In genomic region chr6:118197440-118197975, GRCm38 (mm10) we compare ENCODE assay signal across 8 mouse cellular contexts. TPM values are rescaled to one million over a fixed set of nuclear protein-coding genes. Genes with fewer than 3 reads are reported as not detected.
DNase-seq lines count a peak whose midpoint lies in the region; ATAC-seq lines count a peak whose summit lies in the region.

Gene Ret, minus strand, starts transcription at chr6:118197718.

- H3K4me1 ChIP-seq in kidney, embryonic 15.5 days: peaks cover 24% of the 10 kb centered on the region
- H3K4me1 ChIP-seq in hindbrain, embryonic 11.5 days (replicated peaks; ENCODE audit: control insufficient read depth, insufficient read depth, low read length): no peaks in the 10 kb centered on the region; the same call in 1 of the 2 replicates
- H3K4me1 ChIP-seq in midbrain, embryonic 16.5 days (ENCODE audit: control insufficient read depth, insufficient read depth, low read length): peaks cover 8% of the 10 kb centered on the region

- H3K4me3 ChIP-seq in kidney, embryonic 15.5 days (replicated peaks): peak within 1 kb of the TSS; percentile 67
- H3K4me3 ChIP-seq in hindbrain, embryonic 11.5 days (ENCODE audit: low read depth, low read length): peak within 1 kb of the TSS; percentile 65
- H3K4me3 ChIP-seq in midbrain, embryonic 16.5 days (ENCODE audit: low read depth, low read length): peak within 1 kb of the TSS; percentile 76

- H3K9ac ChIP-seq in kidney, embryonic 15.5 days: peak within 1 kb of the TSS; percentile 42
- H3K9ac ChIP-seq in hindbrain, embryonic 11.5 days (ENCODE audit: low read depth, low read length): peak within 1 kb of the TSS; percentile 47; the same call in 1 of the 2 replicates
- H3K9ac ChIP-seq in midbrain, embryonic 16.5 days (ENCODE audit: low read depth, low read length): peak within 1 kb of the TSS; percentile 78

- H3K36me3 ChIP-seq in kidney, embryonic 15.5 days: no peaks in the 10 kb centered on the region
- no peaks in the 10 kb centered on the region for H3K36me3 ChIP-seq in hindbrain, embryonic 11.5 days (ENCODE audit: control insufficient read depth, insufficient read depth, low read length)
- no peaks in the 10 kb centered on the region for H3K36me3 ChIP-seq in midbrain, embryonic 16.5 days (ENCODE audit: control insufficient read depth, insufficient read depth, low read length)

- H3K27me3 ChIP-seq in kidney, embryonic 15.5 days: peaks cover 72% of the 10 kb centered on the region
- peaks cover 37% of the 10 kb centered on the region for H3K27me3 ChIP-seq in hindbrain, embryonic 11.5 days (ENCODE audit: control insufficient read depth, insufficient read depth, low read length)
- H3K27me3 ChIP-seq in midbrain, embryonic 16.5 days (ENCODE audit: control insufficient read depth, insufficient read depth, low read depth, low read length): peaks cover 32% of the 10 kb centered on the region

- H3K27ac ChIP-seq in kidney, embryonic 15.5 days: peak within 1 kb of the TSS; percentile 23; the same call in 1 of the 2 replicates
- H3K27ac ChIP-seq in hindbrain, embryonic 11.5 days (ENCODE audit: low read depth, low read length): 0 out of 2 replicates have a peak within 1 kb of the TSS, but pooled peaks have one; percentile 30
- H3K27ac ChIP-seq in midbrain, embryonic 16.5 days (ENCODE audit: low read length): peak within 1 kb of the TSS; percentile 53

- no peak for DNase-seq in kidney, postnatal 10 days
- peak; percentile 47 for DNase-seq in embryo, embryonic 10 days (ENCODE audit: low spot score)
- peak; percentile 53 for DNase-seq in hindbrain, embryonic 11.5 days (ENCODE audit: low spot score)
- no peak for DNase-seq in frontal cortex, adult 2 months (ENCODE audit: extremely low spot score in 1 of 2, low spot score in 1 of 2)
- no peak for DNase-seq in right cerebral cortex, postnatal 14 days

- peak within 1 kb of the TSS; percentile 100 for H3K4me2 ChIP-seq in kidney, embryonic 15.5 days
- H3K4me2 ChIP-seq in hindbrain, embryonic 11.5 days (replicated peaks; ENCODE audit: low read depth, low read length): peak within 1 kb of the TSS; percentile 100
- peak within 1 kb of the TSS; percentile 99 for H3K4me2 ChIP-seq in midbrain, embryonic 16.5 days (ENCODE audit: low read length)

- peak; percentile 20; the same call in 1 of the 2 replicates for ATAC-seq in kidney, embryonic 15.5 days (replicated peaks; ENCODE audit: low FRiP score)
- no peak for ATAC-seq in hindbrain, embryonic 11.5 days (ENCODE audit: low FRiP score)
- ATAC-seq in midbrain, embryonic 16.5 days: peak; percentile 30
- no peak for ATAC-seq in monocyte, adult 5-6 weeks (replicated peaks; ENCODE audit: insufficient number of reproducible peaks, low FRiP score, low TSS enrichment, poor library complexity, severe bottlenecking)

- WGBS in kidney, embryonic 15.5 days: 0% methylated on average over 26 of the region's 26 CpGs
- WGBS in hindbrain, embryonic 11.5 days: under 1% methylated on average over 26 of the region's 26 CpGs
- 0% methylated on average over 26 of the region's 26 CpGs for WGBS in midbrain, embryonic 16.5 days

- no peaks in the 10 kb centered on the region for H3K9me3 ChIP-seq in kidney, embryonic 15.5 days (replicated peaks)
- no peaks in the 10 kb centered on the region for H3K9me3 ChIP-seq in hindbrain, embryonic 11.5 days (ENCODE audit: control insufficient read depth, low read length)
- H3K9me3 ChIP-seq in midbrain, embryonic 16.5 days (replicated peaks; ENCODE audit: control insufficient read depth, low read length, poor library complexity, severe bottlenecking): no peaks in the 10 kb centered on the region

RNA-seq across cellular contexts. Expression of gene Ret, which starts in this region (rescaled TPM):
- 15.3 and 17.6 TPM in 2 replicates for polyA plus RNA-seq in kidney, embryonic 15.5 days (2015; fragmentation: Nextera tagmentation; extraction: Ambion mirVana)
- polyA plus RNA-seq in hindbrain, embryonic 11.5 days (2014; fragmentation: Nextera tagmentation; extraction: Ambion mirVana): 3.2 and 4.2 TPM in 2 replicates
- polyA plus RNA-seq in midbrain, embryonic 16.5 days (2015; fragmentation: Nextera tagmentation; extraction: Ambion mirVana): 6.1 and 7.8 TPM in 2 replicates
- 0.19 to 0.58 TPM (median 0.21 TPM) in 3 replicates for total RNA-seq in monocyte, adult 5-6 weeks (2017)
- 4.0 and 4.1 TPM in 2 replicates for polyA plus RNA-seq in frontal cortex, adult 2 months (2012; rRNA removed)

Comparison
In these comparisons a context has a peak if more than half of its experiments do, and no peak if none do; other contexts are left out.
1. ATAC-seq: peak in kidney, embryonic 15.5 days (single experiment) and midbrain, embryonic 16.5 days (single experiment); none in hindbrain, embryonic 11.5 days (single experiment) and monocyte, adult 5-6 weeks (single experiment).
2. DNase-seq: peak in embryo, embryonic 10 days (single experiment) and hindbrain, embryonic 11.5 days (single experiment); none in kidney, postnatal 10 days (single experiment), frontal cortex, adult 2 months (0 of 2) and right cerebral cortex, postnatal 14 days (single experiment).
3. Peak in every context shown above with its lines, with median percentiles within 50 percentile points of each other: H3K27ac ChIP-seq, H3K4me2 ChIP-seq, H3K4me3 ChIP-seq and H3K9ac ChIP-seq.